Mouse (Mus musculus): ENCODE measurements around the gene Gabbr2. TPM values are rescaled to one million over a fixed set of nuclear protein-coding genes. Genes with fewer than 3 reads are reported as not detected.

Gene Gabbr2
- total and polyA plus RNA-seq, 3 experiments: not detected

GRCm38 (mm10) chr4:46747007-46747746 lies 244.5 kb downstream of the Gabbr2 start:
- dilution Hi-C loops (cut with MboI; ENCODE audit: extremely low pct_ligation_motif_present, extremely low pct_unique_long_range_greater_than_20kb, low sequenced_read_pairs): no loop called here
- Histone ChIP-seq H3K27me3 (replicated peaks) (no peaks in the 10 kb centered on the region), H3K9ac (ENCODE audit: insufficient read depth, low read depth) (no peak overlapping the region), H3K36me3 (replicated peaks in 1 of 2; ENCODE audit: control insufficient read depth in 1 of 2, insufficient read depth in 1 of 2, low read length in 1 of 2) (no peaks in the 10 kb centered on the region), H3K79me2 (replicated peaks; ENCODE audit: control insufficient read depth, extremely low read depth, insufficient read depth, poor library complexity, severe bottlenecking) (no peaks in the 10 kb centered on the region), H3K4me3 (replicated peaks in 1 of 3; ENCODE audit: low read depth in 2 of 3, low read length in 2 of 3, poor library complexity in 1 of 3) (no peak overlapping the region), H3K27ac (ENCODE audit: insufficient read depth, low read depth) (no peak overlapping the region), H3K9me3 (replicated peaks; ENCODE audit: low read length) (no peaks in the 10 kb centered on the region), H3K4me2 (ENCODE audit: insufficient read depth, low read depth, poor library complexity, severe bottlenecking) (no peak overlapping the region), H3K4me1 (ENCODE audit: control insufficient read depth in 1 of 2, insufficient read depth in 2 of 2) (peaks cover 5 to 12% of the 10 kb centered on the region in 2 experiments)
- TF ChIP-seq MYC (IDR thresholded peaks at IDR 0.05; ENCODE audit: low read depth, low read length) (no peak), HCFC1 (IDR thresholded peaks at IDR 0.05; ENCODE audit: low read depth, low read length) (no peak), SMC3 (IDR thresholded peaks at IDR 0.05; ENCODE audit: low read depth, low read length) (no peak), PAX5 (IDR thresholded peaks at IDR 0.05; ENCODE audit: low read length) (no peak)
- no peak for DNase-seq (ENCODE audit: extremely low read depth)
- in situ Hi-C loops (cut with MboI; ENCODE audit: low pct_ligation_motif_present, low pct_unique_long_range_greater_than_20kb, low sequenced_read_pairs): no loop called here

- no peaks in the 10 kb centered on the region for H3K27me3 ChIP-seq (replicated peaks)
- no peaks in the 10 kb centered on the region for H3K79me2 ChIP-seq (replicated peaks; ENCODE audit: control insufficient read depth, extremely low read depth, insufficient read depth, poor library complexity, severe bottlenecking)
- dilution Hi-C loops (cut with MboI; ENCODE audit: extremely low pct_ligation_motif_present, extremely low pct_unique_long_range_greater_than_20kb, low sequenced_read_pairs): no loop called here
- no peak overlapping the region for H3K9ac ChIP-seq (ENCODE audit: insufficient read depth, low read depth)
- no peak overlapping the region for H3K4me2 ChIP-seq (ENCODE audit: insufficient read depth, low read depth, poor library complexity, severe bottlenecking)
- no peaks in the 10 kb centered on the region for H3K36me3 ChIP-seq (replicated peaks in 1 of 2; ENCODE audit: control insufficient read depth in 1 of 2, insufficient read depth in 1 of 2, low read length in 1 of 2)
- H3K9me3 ChIP-seq (replicated peaks; ENCODE audit: low read length): no peaks in the 10 kb centered on the region
- no peak overlapping the region for H3K27ac ChIP-seq (ENCODE audit: insufficient read depth, low read depth)
- TF ChIP-seq MEF2A (IDR thresholded peaks at IDR 0.05; ENCODE audit: borderline replicate concordance, low read depth, low read length) (no peak), MAZ (IDR thresholded peaks at IDR 0.05; ENCODE audit: low read depth, low read length) (no peak), CHD2 (IDR thresholded peaks at IDR 0.05; ENCODE audit: low read length) (no peak)
- DNase-seq (ENCODE audit: extremely low read depth): no peak
- no peak overlapping the region for H3K4me3 ChIP-seq (replicated peaks in 1 of 3; ENCODE audit: low read depth in 2 of 3, low read length in 2 of 3, poor library complexity in 1 of 3)
- H3K4me1 ChIP-seq (ENCODE audit: control insufficient read depth in 1 of 2, insufficient read depth in 2 of 2): peaks cover 5 to 22% of the 10 kb centered on the region in 2 experiments
- in situ Hi-C loops (cut with MboI; ENCODE audit: low pct_ligation_motif_present, low pct_unique_long_range_greater_than_20kb, low sequenced_read_pairs): no loop called here
Measured at GRCm38 (mm10) chr4:46745536-46745935, 246.1 kb downstream of the Gabbr2 start.

- Histone ChIP-seq H3K4me3 (replicated peaks in 1 of 3; ENCODE audit: low read depth in 2 of 3, low read length in 2 of 3, poor library complexity in 1 of 3) (no peak overlapping the region), H3K4me2 (ENCODE audit: insufficient read depth, low read depth, poor library complexity, severe bottlenecking) (no peak overlapping the region), H3K4me1 (ENCODE audit: control insufficient read depth in 1 of 2, insufficient read depth in 2 of 2) (peaks cover 5 to 22% of the 10 kb centered on the region in 2 experiments), H3K36me3 (replicated peaks in 1 of 2; ENCODE audit: control insufficient read depth in 1 of 2, insufficient read depth in 1 of 2, low read length in 1 of 2) (no peaks in the 10 kb centered on the region), H3K9me3 (replicated peaks; ENCODE audit: low read length) (no peaks in the 10 kb centered on the region), H3K27me3 (replicated peaks) (no peaks in the 10 kb centered on the region), H3K9ac (ENCODE audit: insufficient read depth, low read depth) (no peak overlapping the region), H3K79me2 (replicated peaks; ENCODE audit: control insufficient read depth, extremely low read depth, insufficient read depth, poor library complexity, severe bottlenecking) (no peaks in the 10 kb centered on the region), H3K27ac (ENCODE audit: insufficient read depth, low read depth) (no peak overlapping the region)
- dilution Hi-C loops (cut with MboI; ENCODE audit: extremely low pct_ligation_motif_present, extremely low pct_unique_long_range_greater_than_20kb, low sequenced_read_pairs): no loop called here
- no peak for DNase-seq (ENCODE audit: extremely low read depth)
- in situ Hi-C loops (cut with MboI; ENCODE audit: low pct_ligation_motif_present, low pct_unique_long_range_greater_than_20kb, low sequenced_read_pairs): no loop called here
- TF ChIP-seq EP300 (IDR thresholded peaks at IDR 0.05; ENCODE audit: low read length): no peak
- no peak for TF ChIP-seq SIN3A (IDR thresholded peaks at IDR 0.05; ENCODE audit: low read length)
- no peak for TF ChIP-seq USF2 (conservative IDR thresholded peaks at IDR 0.05; ENCODE audit: low read depth, low read length)
Measured at GRCm38 (mm10) chr4:46744583-46745155, 247.0 kb downstream of the Gabbr2 start.
